Mouse (Mus musculus) liver, adult 2 months (tissue): ENCODE data around the gene Mboat2.

Source experiments
- CTCF ChIP-seq: fragments of 200-500 bp; IDR thresholded peaks from 2 replicates; pipeline ENCODE4 v1.5.1; 2011; ENCODE audit warnings: low read depth, low read length, control low read depth
- POLR2A ChIP-seq: fragments of 200-500 bp; IDR thresholded peaks from 2 replicates; pipeline ENCODE4 v1.6.1; 2011; ENCODE audit warnings: low read length, control low read depth; ENCODE audit not compliant: insufficient read depth; ENCODE audit errors: extremely low read depth

DNA sequence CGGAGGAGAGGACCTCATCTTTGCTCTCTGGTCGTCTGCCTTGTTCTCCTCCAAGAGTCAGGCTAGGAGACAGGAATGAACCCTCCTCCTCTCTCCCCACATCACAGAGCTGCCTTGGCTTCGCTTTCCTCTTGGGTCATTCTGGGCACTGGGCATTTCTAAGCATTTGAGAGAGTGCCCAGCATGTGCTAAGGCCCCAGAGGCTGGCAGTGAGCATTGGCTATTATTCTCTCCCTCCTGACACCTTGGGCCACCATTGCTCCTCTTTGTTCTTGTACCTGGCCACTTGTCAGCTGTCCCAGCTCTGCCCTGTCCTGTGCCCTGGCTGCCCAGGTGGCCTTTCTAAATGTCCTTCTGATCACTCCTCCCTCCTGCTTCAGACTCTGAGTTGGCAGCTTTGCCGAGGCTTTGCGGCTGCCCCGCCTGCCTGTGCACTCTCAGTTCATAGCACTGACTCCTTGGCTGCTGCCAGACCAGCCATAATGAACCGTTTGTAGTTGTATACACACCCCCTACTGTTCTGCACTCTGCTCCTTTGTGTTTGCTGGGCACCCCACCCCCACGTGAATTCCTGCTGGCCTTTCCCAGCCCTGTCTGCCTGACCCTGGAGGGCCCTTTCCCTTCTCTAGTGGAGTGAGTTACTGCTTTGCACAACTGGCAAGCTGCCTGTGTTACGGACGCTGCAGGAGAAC is 63.2 kb downstream of the Mboat2 start:
- TF ChIP-seq CTCF, result no peak
- TF ChIP-seq POLR2A, result no peak
